Mouse (Mus musculus): Measurements from ENCODE around the gene Rft1. TPM values are rescaled to one million over a fixed set of nuclear protein-coding genes. Genes with fewer than 3 reads are reported as not detected.

Rft1 gene
- total RNA-seq, 2 experiments from 2014 or later = 6.8 to 7.9 TPM

DNA sequence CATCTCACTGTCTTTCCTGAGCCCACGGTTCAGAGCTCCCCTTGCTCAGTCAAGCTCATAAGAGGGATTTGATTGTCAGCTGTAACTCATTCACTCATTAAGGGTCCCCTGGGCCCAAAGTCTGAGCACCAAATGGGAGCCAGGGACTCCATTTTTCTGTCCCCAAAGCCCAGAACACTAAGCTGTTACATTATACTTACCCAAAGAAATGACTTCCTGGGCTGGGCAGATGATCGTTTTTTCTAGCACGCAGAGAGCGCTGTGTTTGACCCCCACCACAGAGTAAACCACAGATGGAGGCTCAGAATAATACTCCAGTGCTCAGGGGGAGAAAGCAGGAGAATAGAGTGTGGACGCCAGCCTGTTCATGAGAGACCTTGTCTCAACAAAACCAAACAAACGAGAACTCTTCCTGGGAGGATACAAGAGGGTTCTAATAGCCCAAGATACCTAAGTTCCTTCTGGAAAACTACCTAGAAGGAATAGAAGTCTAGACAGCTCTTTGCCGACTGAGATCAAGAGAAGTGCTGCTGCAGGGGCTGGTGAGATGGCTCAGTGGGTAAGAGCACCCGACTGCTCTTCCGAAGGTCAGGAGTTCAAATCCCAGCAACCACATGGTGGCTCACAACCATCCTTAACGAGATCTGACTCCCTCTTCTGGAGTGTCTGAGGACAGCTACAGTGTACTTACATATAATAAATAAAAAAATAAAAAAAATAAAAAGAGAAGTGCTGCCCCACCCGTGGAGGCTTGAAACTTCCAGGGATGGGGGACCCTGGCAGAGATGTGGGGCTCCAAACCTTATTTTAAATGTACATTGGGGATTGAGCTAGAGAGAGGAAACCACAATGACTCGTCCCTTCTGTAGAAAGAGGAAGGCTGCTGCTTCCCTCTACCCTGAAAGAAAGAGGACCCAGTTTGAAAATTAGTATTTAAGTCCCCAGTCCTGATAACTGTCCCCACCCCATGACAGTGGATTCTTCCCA, 27.1 kb upstream of the Rft1 start:
- intact Hi-C loops (cut with DNase I) = loop anchor here (2.0 to 5.0 kb wide), 2 partner anchors 26 to 35 kb away; no protein-coding TSS in a partner anchor
- DNase-seq (ENCODE audit: low spot score) = no peak

DNA sequence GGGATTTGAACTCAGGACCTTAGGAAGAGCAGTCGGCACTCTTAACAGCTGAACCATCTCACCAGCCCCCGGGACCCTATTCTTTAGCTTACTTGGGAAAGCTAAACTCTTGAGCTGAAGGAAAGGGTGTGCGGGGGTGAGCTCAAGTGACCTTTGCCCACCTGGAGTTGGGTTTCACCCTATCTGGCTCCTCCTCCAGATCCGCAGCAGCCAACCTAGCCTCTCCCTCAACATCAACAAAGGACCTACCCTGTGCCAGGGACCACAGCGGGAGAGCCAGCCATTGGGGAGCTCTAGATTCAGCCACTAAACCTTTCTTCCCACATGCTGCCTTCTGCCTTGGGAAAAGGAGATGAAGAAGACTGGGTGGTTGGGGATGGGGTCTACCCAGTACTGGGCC, 25.9 kb upstream of the Rft1 start:
- no peak for DNase-seq (ENCODE audit: low spot score)
- intact Hi-C loops (cut with DNase I) = loop anchor here (5.0 kb wide), 1 partner anchor 36 kb away; no protein-coding TSS in a partner anchor

DNA sequence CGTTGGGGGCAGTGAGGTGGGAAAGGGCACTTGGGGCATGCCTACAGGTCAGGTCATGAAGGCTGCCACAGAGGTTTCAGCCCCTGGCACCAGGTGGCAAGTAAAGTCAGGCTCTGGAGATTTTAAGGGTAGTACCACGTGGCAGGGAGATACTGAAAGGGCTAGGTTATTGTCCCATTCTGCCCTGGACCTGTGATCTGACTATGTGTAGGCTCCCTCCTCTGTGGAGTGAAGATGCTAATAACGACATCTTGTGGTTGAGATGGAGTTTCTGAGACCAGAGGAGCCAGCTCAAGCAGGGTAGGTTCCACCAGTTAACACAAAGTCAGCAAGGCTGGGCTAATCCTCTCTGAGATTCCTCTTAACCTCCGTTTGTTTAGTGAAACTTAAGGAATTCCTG, 24.3 kb upstream of the Rft1 start:
- intact Hi-C loops (cut with DNase I) = loop anchor here (5.0 kb wide), 1 partner anchor 38 kb away; no protein-coding TSS in a partner anchor
- DNase-seq (ENCODE audit: low spot score) = no peak

DNA sequence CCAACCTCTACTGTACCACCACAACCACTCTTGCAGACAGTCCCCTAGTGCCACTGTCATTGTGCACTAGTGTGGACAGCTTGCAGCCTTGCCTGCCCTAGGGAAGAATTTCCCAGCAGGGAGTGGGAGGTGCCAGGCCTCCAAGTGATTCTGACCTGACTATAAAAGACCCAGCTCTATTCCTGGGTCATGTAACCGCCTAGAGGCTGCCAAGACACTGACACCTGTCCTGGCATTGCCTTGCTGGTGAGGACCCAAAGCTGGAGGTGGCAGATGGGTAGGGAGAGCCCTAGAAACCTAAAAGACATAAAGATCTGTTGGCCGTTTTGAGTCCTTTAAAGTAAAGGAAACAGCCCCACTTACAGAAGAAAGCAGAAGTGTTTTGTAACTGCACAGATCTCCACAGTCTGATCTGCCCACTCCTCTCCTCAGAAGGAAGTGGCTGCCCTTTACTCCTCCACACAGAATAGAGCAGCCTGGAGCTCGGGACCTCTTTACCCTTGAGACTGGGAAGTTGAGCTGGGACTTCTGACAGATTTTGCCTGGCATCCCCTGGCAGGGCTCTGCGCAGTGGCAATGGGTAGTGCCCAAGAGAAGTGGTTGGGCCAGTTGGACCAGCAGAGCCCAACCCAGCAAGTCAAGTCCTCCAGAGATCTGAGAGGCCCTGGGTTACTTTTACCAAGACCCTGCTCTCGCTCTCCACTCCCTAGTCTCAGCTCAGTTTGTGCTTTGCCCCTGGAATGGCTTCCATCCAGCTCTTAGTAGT, 23.2 kb upstream of the Rft1 start:
- intact Hi-C loops (cut with DNase I) = no loop called here
- DNase-seq (ENCODE audit: low spot score) = peak; percentile 31

DNA sequence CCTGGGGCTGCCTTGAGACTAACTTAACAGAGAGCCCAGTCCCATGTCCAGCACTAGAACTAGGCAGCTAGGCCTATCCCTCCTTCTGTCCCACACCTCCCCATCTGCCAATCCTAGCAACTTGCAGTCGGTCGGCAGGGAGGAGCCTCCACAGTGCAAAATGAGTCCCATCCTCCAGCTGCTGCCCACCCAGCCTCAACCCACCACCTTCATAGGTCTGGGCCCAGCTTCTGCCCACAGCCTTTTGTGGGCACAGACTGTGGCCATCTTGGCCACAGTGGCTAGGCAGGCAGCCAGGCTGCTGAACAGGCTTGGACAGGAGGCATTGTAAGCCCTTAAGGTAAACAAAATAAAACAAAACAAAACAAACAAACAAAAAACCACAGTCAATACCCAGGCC, 22.3 kb upstream of the Rft1 start:
- no peak for DNase-seq (ENCODE audit: low spot score)
- intact Hi-C loops (cut with DNase I) = no loop called here

DNA sequence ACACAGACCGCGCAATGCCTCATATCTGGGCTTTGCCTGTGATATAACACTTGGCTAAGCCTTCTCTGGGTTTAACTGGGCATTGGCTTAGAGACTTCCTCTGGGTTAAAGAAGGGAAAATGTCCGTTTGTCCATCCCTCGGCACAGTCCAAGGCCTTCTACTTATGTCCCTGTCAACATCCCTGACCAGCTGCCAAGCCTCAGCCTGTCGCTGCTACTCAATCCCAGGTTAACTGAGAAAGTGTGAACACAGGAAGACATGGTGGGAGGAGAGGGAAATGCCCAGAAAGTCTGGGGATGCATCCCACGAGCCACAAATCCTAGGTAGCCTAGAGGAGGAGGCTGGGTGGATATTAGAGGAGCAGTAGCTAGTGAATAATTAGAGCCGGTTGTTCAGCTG, 20.5 kb upstream of the Rft1 start:
- intact Hi-C loops (cut with DNase I) = no loop called here
- DNase-seq (ENCODE audit: low spot score) = no peak

DNA sequence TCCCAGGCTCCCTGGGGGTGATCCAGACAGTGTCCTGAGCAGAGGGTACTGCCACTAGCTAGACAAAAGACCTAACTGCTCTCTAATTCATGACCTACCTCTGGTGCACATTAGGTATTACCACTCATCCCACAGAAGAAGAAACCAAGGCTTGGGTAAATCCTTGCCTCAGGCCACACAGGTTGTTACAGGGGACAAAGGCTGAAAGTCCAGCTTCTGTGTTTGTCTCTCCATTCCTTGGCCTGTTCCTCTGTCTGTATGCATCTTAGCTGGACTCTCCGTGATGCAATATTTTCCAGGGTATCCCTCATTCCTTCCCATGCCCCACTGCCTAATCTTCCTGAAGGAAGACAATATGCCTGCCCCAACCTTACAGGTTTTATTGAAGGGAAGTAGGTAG, 19.7 kb upstream of the Rft1 start:
- intact Hi-C loops (cut with DNase I) = no loop called here
- DNase-seq (ENCODE audit: low spot score) = no peak

DNA sequence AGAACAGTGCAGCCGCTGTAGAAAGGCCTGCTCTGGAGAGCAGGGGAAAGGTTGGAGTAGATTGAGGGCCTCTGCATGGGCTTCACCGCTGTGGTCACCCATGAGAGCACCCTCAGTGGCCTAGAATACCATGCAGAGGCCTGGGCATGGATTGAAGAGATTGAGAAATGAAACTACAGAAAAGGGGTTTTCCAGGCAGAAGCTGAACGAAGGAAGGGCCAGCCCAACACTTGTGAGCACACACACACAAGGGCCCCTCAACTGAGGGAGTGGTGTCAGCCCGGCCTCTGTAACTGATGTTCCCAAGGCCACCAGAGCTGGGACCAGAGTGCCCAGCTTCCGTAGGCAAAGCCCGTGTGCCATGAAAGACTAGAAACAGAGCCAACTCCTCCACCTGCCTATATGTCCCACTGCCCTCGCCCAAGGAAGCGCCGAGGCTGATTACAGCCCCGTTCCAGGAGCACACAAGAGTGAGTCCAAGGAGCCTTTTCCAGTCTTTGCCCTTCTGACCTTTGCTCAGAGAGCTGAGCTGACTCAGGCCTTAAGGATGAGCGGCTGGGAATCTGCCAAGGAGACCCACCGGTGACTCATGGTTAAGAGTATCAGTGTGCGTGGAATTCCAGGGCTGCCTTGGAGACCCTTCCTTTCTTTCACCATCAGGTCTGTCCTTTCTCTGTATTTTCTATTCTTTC, 18.8 kb upstream of the Rft1 start:
- no peak for DNase-seq (ENCODE audit: low spot score)
- intact Hi-C loops (cut with DNase I) = no loop called here

DNA sequence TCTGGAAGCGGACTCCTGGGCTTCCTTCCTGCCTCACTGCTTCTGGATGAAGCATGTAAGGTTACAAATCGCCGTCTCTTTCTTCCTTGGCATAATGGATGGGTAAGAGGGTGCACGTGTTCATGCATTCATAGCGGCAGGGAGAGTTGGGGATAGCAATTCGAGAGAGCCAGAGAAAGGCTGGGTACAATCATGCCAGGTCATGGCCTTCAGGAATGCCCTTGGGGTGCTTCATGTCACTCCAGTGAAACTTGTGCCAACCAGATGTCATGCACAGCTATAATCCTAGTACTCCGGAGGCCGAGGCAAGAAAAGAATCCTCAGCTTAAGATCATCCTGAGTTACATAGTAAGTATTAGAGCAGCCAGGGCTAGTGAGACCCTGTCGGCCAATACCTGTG, 17.7 kb upstream of the Rft1 start:
- DNase-seq (ENCODE audit: low spot score) = no peak
- intact Hi-C loops (cut with DNase I) = no loop called here

DNA sequence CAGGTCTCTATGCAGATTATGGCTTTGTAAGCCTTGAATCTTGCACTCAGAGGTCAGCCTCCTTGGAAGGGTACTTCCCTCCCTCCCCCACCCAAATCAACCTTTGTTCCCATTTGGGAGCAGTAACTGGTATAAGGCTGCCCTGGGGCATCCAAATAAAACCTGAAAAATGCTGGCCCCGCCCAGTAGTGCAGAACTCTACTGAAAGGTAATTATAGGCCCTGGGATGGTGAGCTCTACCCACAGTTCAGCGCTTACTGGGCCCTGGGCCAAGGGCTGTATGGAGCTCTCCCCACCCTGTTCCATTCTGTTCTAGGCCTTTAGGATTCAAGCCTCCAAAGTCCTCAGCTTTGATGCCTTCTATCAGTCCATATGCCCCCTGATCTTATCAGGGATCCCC, 17.1 kb upstream of the Rft1 start:
- intact Hi-C loops (cut with DNase I) = no loop called here
- no peak for DNase-seq (ENCODE audit: low spot score)

DNA sequence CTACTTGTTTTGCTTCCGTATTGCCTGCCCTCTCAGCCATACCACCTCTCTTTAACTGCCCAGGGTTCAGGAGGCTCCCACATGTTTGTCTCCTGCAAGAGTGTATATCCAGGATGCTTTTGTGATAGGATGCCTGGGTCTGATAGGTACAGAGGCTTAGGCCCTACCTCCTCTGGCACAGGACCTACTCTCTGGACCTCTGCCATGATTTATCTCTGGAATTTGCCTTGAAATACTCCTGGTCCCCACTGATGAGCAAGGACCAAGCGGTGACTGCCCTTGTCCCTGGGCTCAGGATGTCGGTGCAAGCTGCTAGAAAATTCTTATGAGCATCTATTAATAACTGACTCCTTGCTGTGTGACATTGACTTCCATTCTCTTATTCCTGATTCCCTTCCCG, 16.2 kb upstream of the Rft1 start:
- intact Hi-C loops (cut with DNase I) = no loop called here
- DNase-seq (ENCODE audit: low spot score) = no peak

DNA sequence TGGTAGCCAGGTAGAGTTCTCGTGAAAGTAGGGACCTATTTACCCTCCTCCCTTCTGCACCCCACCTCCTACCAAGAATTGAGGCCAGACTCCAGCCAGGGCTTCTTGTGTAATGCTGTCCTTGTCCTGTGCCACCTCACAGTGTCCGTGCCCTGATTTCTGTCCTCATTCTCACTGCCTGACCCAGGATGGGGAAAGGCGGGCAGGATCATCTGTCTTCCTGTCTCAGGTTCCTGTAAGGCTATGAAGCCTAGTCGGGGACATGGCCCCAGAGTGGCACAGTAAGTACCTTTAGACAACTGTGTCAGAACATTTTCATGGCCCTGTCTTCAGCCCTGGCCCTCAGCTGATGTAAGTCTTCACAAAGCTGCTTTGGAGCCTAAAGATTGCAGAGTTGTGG, 15.5 kb upstream of the Rft1 start:
- no peak for DNase-seq (ENCODE audit: low spot score)
- intact Hi-C loops (cut with DNase I) = no loop called here

DNA sequence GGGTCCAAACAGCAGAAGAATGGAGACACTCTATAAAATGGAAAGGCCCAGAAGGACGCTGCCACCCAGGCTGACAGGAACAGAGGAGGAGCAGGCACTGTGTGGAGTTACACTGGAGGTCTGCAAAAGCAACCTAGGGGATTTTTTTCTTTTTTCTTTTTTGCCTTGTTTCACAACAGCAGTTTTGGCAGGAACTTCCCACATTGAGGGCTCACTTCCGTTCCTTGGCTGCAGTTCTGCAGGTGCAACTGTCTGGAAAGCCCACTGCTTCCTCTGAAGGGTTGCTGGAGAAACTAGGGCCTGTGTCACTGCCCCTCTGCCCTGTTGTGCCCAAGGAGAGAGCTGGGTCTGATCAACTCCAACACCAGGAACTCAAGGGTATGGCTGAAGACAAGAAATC, 12.4 kb upstream of the Rft1 start:
- intact Hi-C loops (cut with DNase I) = no loop called here
- DNase-seq (ENCODE audit: low spot score) = no peak

DNA sequence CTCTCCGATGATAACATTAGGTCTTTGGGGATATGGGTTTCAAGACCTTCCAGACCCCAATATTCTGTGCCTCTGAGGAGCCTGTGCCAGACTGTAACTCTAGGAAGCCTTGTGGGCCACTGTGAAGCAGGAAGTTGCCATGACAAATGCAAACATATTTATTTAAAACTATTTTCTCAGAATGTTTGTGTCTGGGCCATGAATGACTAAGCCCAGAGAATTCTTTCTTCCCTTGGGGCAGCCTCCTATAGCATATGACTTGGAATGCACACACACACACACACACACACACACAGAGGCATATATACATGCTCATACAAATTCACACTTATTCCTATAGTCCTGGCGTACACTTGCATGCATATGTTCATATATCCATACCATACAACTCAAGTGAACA, 10.1 kb upstream of the Rft1 start:
- intact Hi-C loops (cut with DNase I) = no loop called here
- DNase-seq (ENCODE audit: low spot score) = no peak

DNA sequence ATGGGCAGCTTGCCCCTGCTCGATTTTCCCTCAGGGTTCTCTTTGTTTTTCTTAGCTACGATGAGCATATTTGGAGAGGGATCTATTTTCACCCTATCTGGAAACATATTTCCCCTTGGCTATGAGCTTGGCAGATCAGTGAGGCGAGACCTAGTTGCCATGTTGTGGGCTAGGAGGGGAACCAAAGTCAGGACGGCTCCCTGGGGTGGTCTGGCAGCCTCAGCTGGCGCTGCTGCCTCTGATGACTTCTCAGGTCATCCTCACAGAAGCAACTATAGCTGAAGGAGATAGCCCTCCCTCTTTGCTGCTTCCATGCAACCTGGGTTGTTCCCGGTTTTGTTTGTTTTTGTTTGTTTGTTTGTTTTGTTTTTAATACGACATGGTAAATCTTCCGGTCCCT, 9.1 kb upstream of the Rft1 start:
- intact Hi-C loops (cut with DNase I) = no loop called here
- no peak for DNase-seq (ENCODE audit: low spot score)

DNA sequence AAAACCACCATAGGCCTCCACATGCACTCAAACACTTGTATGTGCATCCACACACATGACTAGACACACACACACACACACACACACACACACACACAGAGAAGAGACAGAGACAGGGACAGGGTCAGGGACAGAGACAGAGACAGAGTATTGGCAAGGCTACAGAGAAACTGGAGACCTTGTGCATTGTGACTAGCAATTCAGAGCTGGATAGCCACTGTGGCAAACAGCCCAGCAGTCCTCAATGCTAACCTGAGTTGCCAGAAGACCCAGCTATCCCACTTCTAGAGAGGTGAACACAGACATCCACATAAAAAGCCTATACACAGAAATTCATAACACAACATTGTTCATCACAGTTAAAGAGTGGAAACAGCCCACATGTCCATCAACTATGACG, 7.7 kb upstream of the Rft1 start:
- intact Hi-C loops (cut with DNase I) = no loop called here
- no peak for DNase-seq (ENCODE audit: low spot score)

DNA sequence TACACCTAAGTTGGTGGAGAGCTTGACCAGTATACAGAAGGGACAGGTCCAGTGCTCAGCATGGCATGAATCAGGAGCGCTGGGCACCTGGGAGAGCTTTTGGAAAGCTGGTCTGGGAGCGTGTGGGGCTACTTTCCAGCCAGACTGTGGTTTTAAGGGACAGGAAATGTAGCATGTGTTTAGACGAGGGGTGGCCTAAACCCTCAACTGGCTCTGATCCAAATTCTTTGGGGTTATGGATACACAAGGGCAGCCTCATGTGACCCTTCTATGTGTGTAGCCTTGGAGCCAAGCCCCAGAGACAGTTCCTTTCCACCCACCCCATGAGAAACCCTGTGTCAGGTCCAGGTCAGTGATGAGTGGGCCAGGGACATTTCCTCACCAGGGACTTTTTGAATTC, 5.7 kb upstream of the Rft1 start:
- intact Hi-C loops (cut with DNase I) = no loop called here

DNA sequence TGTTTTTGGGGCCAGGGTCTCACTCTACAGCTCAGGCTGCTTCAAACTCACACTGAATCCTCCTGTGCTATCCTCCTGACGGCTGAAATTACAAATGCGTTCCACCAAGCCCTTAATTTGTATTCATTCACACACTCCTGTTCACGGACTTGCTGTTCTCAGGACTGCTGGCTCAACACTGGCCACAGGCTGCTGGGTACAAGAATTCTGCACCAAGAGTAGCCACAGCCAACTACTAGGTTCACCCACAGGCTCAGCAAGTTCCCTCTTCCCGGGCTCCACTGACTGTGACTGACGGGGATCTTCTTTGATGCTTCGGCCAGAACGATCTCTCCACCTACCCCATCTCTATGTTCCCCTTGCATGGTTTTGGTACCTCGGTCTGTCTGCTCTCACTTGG, 4.4 kb upstream of the Rft1 start:
- intact Hi-C loops (cut with DNase I) = loop anchor here (1.0 kb wide), 1 partner anchor 56 kb away; no protein-coding TSS in a partner anchor
- no peak for DNase-seq (ENCODE audit: low spot score)

More for the DNA sequence above, 5.7 kb upstream of the Rft1 start:
- DNase-seq (ENCODE audit: low spot score) = no peak

DNA sequence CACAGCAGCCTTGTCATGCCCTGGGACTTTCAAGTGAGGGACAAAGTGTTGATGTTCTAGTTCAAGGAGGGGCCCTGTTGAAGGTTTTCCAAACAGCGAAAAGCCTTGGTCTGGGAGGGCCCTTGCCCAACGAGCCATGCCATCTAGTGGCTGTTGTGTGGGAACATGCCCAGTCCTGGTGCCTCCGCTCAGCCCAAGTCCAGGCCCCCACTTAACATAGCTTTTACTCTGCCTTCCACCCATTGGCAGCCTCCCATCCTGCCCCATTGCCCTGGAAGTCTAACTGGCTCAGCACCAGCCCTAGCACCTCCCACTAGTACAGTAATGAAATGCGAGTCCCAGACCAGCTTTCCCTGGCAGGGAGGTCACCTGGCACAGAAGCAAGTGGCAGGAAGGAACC, 3.2 kb upstream of the Rft1 start:
- intact Hi-C loops (cut with DNase I) = loop anchor here (1.0 kb wide), 1 partner anchor 58 kb away; no protein-coding TSS in a partner anchor
- peak; percentile 57 for DNase-seq (ENCODE audit: low spot score)

DNA sequence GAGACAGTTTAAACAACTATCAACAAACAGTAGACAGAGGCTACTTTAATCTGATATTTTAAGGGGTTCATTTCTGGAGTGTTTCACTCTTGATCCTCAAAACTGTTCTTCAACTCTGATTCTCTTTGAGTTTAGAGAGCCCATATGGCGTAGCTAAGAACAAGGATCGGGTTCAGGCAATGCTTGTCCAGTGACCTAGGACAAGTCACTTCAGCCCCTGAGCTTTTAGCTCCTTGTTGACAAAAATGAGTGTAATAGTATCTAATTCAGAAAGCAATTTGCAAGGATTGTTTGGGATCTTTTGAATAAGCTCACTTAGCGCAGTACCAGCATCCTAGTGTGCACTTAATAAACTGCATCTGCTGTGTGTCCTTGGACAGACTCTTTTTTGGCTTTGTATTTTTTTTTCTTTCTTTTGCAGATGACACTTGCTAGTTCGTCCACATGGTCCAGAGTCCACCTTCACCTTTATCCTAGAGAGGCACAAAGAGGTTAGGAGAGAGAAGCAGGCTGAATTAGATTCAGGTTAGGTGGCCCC, 600 bp downstream of the Rft1 start:
- intact Hi-C loops (cut with DNase I) = no loop called here
- DNase-seq (ENCODE audit: low spot score) = no peak
